Mouse (Mus musculus) c-Kit-positive CD71-positive TER-119-negative erythroid progenitor cells, embryonic 14.5 days (primary cell): ENCODE results near the gene Fntb.
"Not testable (repeated sequence)": the region's sequence is repeated elsewhere in the genome, so short reads cannot be mapped to it uniquely, and the experiment has no call there.

Experiments used
- DNase-seq: peaks from one replicate; pipeline ENCODE4 v3.0.0-alpha.2; 2013; ENCODE audit warnings: low read depth

The Fntb gene

GRCm38 (mm10) chr12:76765354-76765851 lies at the start of gene Fntb, which contains the start of gene Churc1:
TSS of gene Fntb (plus strand) at chr12:76765589.
TSS of gene Churc1 (plus strand) at chr12:76765538.
- peak; percentile 100 for DNase-seq

GRCm38 (mm10) chr12:76718384-76718783 lies 47.0 kb upstream of the Fntb start:
- DNase-seq, result no peak

- no peak for DNase-seq
Observed at GRCm38 (mm10) chr12:76720572-76720971, 44.8 kb upstream of the Fntb start.

- DNase-seq, result no peak
Observed at GRCm38 (mm10) chr12:76722026-76722425, 43.4 kb upstream of the Fntb start.

- no peak for DNase-seq
Observed at GRCm38 (mm10) chr12:76727955-76728354, 37.4 kb upstream of the Fntb start.

GRCm38 (mm10) chr12:76750866-76751459 lies 14.4 kb upstream of the Fntb start:
- DNase-seq, result no peak

GRCm38 (mm10) chr12:76752652-76753318 lies 12.6 kb upstream of the Fntb start:
- no peak for DNase-seq

- DNase-seq, result no peak
Observed at GRCm38 (mm10) chr12:76765901-76766630, 677 bp downstream of the Fntb start.

GRCm38 (mm10) chr12:76770841-76771500 lies 5.6 kb downstream of the Fntb start:
- DNase-seq, result no peak

- no peak for DNase-seq
Observed at GRCm38 (mm10) chr12:76771540-76771939, 6.2 kb downstream of the Fntb start.

- DNase-seq, result no peak
Observed at GRCm38 (mm10) chr12:76774652-76775051, 9.3 kb downstream of the Fntb start.

- no peak for DNase-seq
Observed at GRCm38 (mm10) chr12:76775132-76775531, 9.7 kb downstream of the Fntb start.

- no peak for DNase-seq
Observed at GRCm38 (mm10) chr12:76776898-76777297, 11.5 kb downstream of the Fntb start.

- no peak for DNase-seq
Observed at GRCm38 (mm10) chr12:76777845-76778244, 12.5 kb downstream of the Fntb start.

- DNase-seq, result no peak
Observed at GRCm38 (mm10) chr12:76778305-76779083, 13.1 kb downstream of the Fntb start.

GRCm38 (mm10) chr12:76779951-76780350 lies 14.6 kb downstream of the Fntb start:
- no peak for DNase-seq

GRCm38 (mm10) chr12:76780639-76781468 lies 15.5 kb downstream of the Fntb start:
- no peak for DNase-seq

- no peak for DNase-seq
Observed at GRCm38 (mm10) chr12:76784056-76784619, 18.7 kb downstream of the Fntb start.

- no peak for DNase-seq
Observed at GRCm38 (mm10) chr12:76790446-76791084, 25.2 kb downstream of the Fntb start.

GRCm38 (mm10) chr12:76792540-76792939 lies 27.2 kb downstream of the Fntb start:
- not testable (repeated sequence) for DNase-seq
